Mouse (Mus musculus): Measurements from ENCODE around the gene Ppp4r3a. TPM values are rescaled to one million over a fixed set of nuclear protein-coding genes. Genes with fewer than 3 reads are reported as not detected.

Gene Ppp4r3a
- polyA plus RNA-seq, 1 experiment, result 12.7 TPM

GRCm38 (mm10) chr12:101013078-101013665 lies 70.3 kb downstream of the Ppp4r3a start:
- Histone ChIP-seq H3K79me2 (ENCODE audit: control insufficient read depth, insufficient read depth) (peaks cover 21% of the 10 kb centered on the region), H3K36me3 (ENCODE audit: control insufficient read depth, insufficient read depth) (no peaks in the 10 kb centered on the region), H3K27me3 (ENCODE audit: control insufficient read depth, insufficient read depth, insufficient read length) (no peaks in the 10 kb centered on the region), H3K4me3 (ENCODE audit: insufficient read depth, poor library complexity, severe bottlenecking) (no peak overlapping the region), H3ac (ENCODE audit: control insufficient read depth, insufficient read length, low read depth) (no peak overlapping the region), H3K79me3 (ENCODE audit: low read depth) (peaks cover 12% of the 10 kb centered on the region)
- TF ChIP-seq CTCF (IDR thresholded peaks at IDR 0.05; ENCODE audit: control insufficient read depth, insufficient read depth, insufficient read length), result no peak
- no peak for TF ChIP-seq MYOD1 (IDR thresholded peaks at IDR 0.05; ENCODE audit: control insufficient read depth, insufficient read length, low read depth)
- TF ChIP-seq MAX (IDR thresholded peaks at IDR 0.05), result no peak
- no peak for TF ChIP-seq MYOG (IDR thresholded peaks at IDR 0.05; ENCODE audit: control insufficient read depth, extremely low read depth, insufficient read length)
- TF ChIP-seq FOSL1 (IDR thresholded peaks at IDR 0.05; ENCODE audit: insufficient read depth, low read length, poor library complexity, severe bottlenecking), result no peak
- no peak for TF ChIP-seq CEBPB (IDR thresholded peaks at IDR 0.05; ENCODE audit: low read depth)
- no peak for TF ChIP-seq USF1 (IDR thresholded peaks at IDR 0.05; ENCODE audit: low read depth)

- TF ChIP-seq USF1 (IDR thresholded peaks at IDR 0.05; ENCODE audit: low read depth) (no peak), FOSL1 (IDR thresholded peaks at IDR 0.05; ENCODE audit: insufficient read depth, low read length, poor library complexity, severe bottlenecking) (no peak)
- H3ac ChIP-seq (ENCODE audit: control insufficient read depth, insufficient read length, low read depth), result no peak overlapping the region
- peaks cover 12% of the 10 kb centered on the region for H3K79me3 ChIP-seq (ENCODE audit: low read depth)
- H3K79me2 ChIP-seq (ENCODE audit: control insufficient read depth, insufficient read depth), result peaks cover 24% of the 10 kb centered on the region
- H3K36me3 ChIP-seq (ENCODE audit: control insufficient read depth, insufficient read depth), result no peaks in the 10 kb centered on the region
- no peaks in the 10 kb centered on the region for H3K27me3 ChIP-seq (ENCODE audit: control insufficient read depth, insufficient read depth, insufficient read length)
- H3K4me3 ChIP-seq (ENCODE audit: insufficient read depth, poor library complexity, severe bottlenecking), result no peak overlapping the region
Measured at GRCm38 (mm10) chr12:101012197-101013077, 71.1 kb downstream of the Ppp4r3a start.

GRCm38 (mm10) chr12:101011017-101011416 lies 72.5 kb downstream of the Ppp4r3a start:
- Histone ChIP-seq H3K4me3 (ENCODE audit: insufficient read depth, poor library complexity, severe bottlenecking) (no peak overlapping the region), H3K79me3 (ENCODE audit: low read depth) (peaks cover 14% of the 10 kb centered on the region), H3K79me2 (ENCODE audit: control insufficient read depth, insufficient read depth) (peaks cover 37% of the 10 kb centered on the region), H3K27me3 (ENCODE audit: control insufficient read depth, insufficient read depth, insufficient read length) (no peaks in the 10 kb centered on the region), H3K36me3 (ENCODE audit: control insufficient read depth, insufficient read depth) (no peaks in the 10 kb centered on the region), H3ac (ENCODE audit: control insufficient read depth, insufficient read length, low read depth) (no peak overlapping the region)
- TF ChIP-seq CEBPB (IDR thresholded peaks at IDR 0.05; ENCODE audit: low read depth) (no peak), MAX (IDR thresholded peaks at IDR 0.05) (no peak)

- Histone ChIP-seq H3ac (ENCODE audit: control insufficient read depth, insufficient read length, low read depth) (no peak overlapping the region), H3K4me3 (ENCODE audit: insufficient read depth, poor library complexity, severe bottlenecking) (no peak overlapping the region), H3K36me3 (ENCODE audit: control insufficient read depth, insufficient read depth) (no peaks in the 10 kb centered on the region), H3K27me3 (ENCODE audit: control insufficient read depth, insufficient read depth, insufficient read length) (no peaks in the 10 kb centered on the region), H3K79me2 (ENCODE audit: control insufficient read depth, insufficient read depth) (peaks cover 37% of the 10 kb centered on the region), H3K79me3 (ENCODE audit: low read depth) (peaks cover 11% of the 10 kb centered on the region)
- no peak for TF ChIP-seq MYOD1 (IDR thresholded peaks at IDR 0.05; ENCODE audit: control insufficient read depth, insufficient read length, low read depth)
- no peak for TF ChIP-seq USF1 (IDR thresholded peaks at IDR 0.05; ENCODE audit: low read depth)
- TF ChIP-seq CEBPB (IDR thresholded peaks at IDR 0.05; ENCODE audit: low read depth), result no peak
- no peak for TF ChIP-seq CTCF (IDR thresholded peaks at IDR 0.05; ENCODE audit: control insufficient read depth, insufficient read depth, insufficient read length)
- no peak for TF ChIP-seq FOSL1 (IDR thresholded peaks at IDR 0.05; ENCODE audit: insufficient read depth, low read length, poor library complexity, severe bottlenecking)
- TF ChIP-seq MYOG (IDR thresholded peaks at IDR 0.05; ENCODE audit: control insufficient read depth, extremely low read depth, insufficient read length), result no peak
- TF ChIP-seq MAX (IDR thresholded peaks at IDR 0.05), result no peak
Measured at GRCm38 (mm10) chr12:101010148-101010920, 73.2 kb downstream of the Ppp4r3a start.

- H3K4me3 ChIP-seq (ENCODE audit: insufficient read depth, poor library complexity, severe bottlenecking), result no peak overlapping the region
- H3K27me3 ChIP-seq (ENCODE audit: control insufficient read depth, insufficient read depth, insufficient read length), result no peaks in the 10 kb centered on the region
- peaks cover 11% of the 10 kb centered on the region for H3K79me3 ChIP-seq (ENCODE audit: low read depth)
Measured at GRCm38 (mm10) chr12:101009225-101009624, 74.3 kb downstream of the Ppp4r3a start.

More at GRCm38 (mm10) chr12:101009225-101009624, 74.3 kb downstream of the Ppp4r3a start:
- no peak for TF ChIP-seq MYOD1 (IDR thresholded peaks at IDR 0.05; ENCODE audit: control insufficient read depth, insufficient read length, low read depth)
- no peak for TF ChIP-seq MYOG (IDR thresholded peaks at IDR 0.05; ENCODE audit: control insufficient read depth, extremely low read depth, insufficient read length)
- no peak for TF ChIP-seq CTCF (IDR thresholded peaks at IDR 0.05; ENCODE audit: control insufficient read depth, insufficient read depth, insufficient read length)
- no peak for TF ChIP-seq MAX (IDR thresholded peaks at IDR 0.05)
- TF ChIP-seq CEBPB (IDR thresholded peaks at IDR 0.05; ENCODE audit: low read depth), result no peak
- TF ChIP-seq USF1 (IDR thresholded peaks at IDR 0.05; ENCODE audit: low read depth), result no peak
- no peak for TF ChIP-seq FOSL1 (IDR thresholded peaks at IDR 0.05; ENCODE audit: insufficient read depth, low read length, poor library complexity, severe bottlenecking)
- no peak overlapping the region for H3ac ChIP-seq (ENCODE audit: control insufficient read depth, insufficient read length, low read depth)
- H3K79me2 ChIP-seq (ENCODE audit: control insufficient read depth, insufficient read depth), result peaks cover 40% of the 10 kb centered on the region
- no peaks in the 10 kb centered on the region for H3K36me3 ChIP-seq (ENCODE audit: control insufficient read depth, insufficient read depth)

All from C2C12 (cell line).